Mouse (Mus musculus) spleen, adult 2 months (tissue): ENCODE results near the gene Alox5.

Experiments
- CTCF ChIP-seq: fragments of 200-500 bp; IDR thresholded peaks from 2 replicates; pipeline ENCODE4 v1.5.1; 2011; ENCODE audit warnings: mild to moderate bottlenecking, inconsistent platforms; ENCODE audit not compliant: insufficient read depth, insufficient read length, insufficient replicate concordance; ENCODE audit errors: extremely low read depth
- POLR2A ChIP-seq: fragments of 200-500 bp; IDR thresholded peaks from 2 replicates; pipeline ENCODE4 v1.6.1; 2011; ENCODE audit warnings: low read depth, low read length, inconsistent platforms

- no peak for TF ChIP-seq CTCF
- no peak for TF ChIP-seq POLR2A
Measured at GRCm38 (mm10) chr6:116397621-116398020, 63.4 kb downstream of the Alox5 start.
